In the genomic region with DNA sequence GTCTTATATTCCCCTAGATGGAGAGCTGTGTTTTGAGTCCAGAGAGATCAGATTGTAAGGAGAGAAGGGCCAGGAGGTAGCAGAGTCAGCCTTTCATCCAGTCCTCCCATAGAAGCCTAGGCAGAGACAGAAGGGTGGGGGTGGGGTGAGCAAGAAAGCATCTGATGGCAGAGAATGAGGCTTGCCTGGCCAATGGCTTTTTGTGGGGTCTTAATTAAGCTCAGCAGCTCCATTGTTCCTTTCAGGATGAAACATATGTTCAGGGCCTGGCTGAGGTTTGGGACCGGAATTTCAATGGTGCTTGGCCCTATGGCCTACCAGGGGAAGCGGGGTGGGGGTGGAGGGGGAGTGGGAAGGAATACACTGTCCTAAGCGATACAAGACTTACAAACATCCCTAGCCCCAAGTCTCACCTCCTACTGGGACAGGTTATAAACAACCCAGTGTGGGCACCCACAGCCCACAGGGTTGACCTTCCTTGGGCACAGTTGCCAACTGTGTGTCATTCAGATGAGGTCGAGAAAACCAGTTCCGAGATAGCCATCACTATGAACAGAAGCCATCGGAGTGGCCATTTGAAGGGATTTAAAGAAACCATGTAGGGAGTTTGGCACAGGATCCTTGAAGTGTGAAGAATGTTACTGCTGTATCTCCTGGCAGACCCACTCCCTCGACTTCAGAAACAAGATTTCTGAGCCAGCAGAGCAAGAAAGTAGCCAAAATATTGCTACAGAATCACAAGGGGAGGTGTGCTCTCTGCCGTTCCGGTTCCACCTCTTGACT, we compare ENCODE assay signal across 18 mouse cellular contexts. TPM values are rescaled to one million over a fixed set of nuclear protein-coding genes. Genes with fewer than 3 reads are reported as not detected.
A peak's percentile ranks its signal among the peaks of the same experiment; 100 is the strongest.
DNase-seq lines count a peak whose midpoint lies in the region; ATAC-seq and TF ChIP-seq lines count a peak whose summit lies in the region.
"Had no signal": no experiment of that assay in that cellular context is flagged by ENCODE, and none has a peak within 500 bp of the region (broad histone marks: within the 10 kb centered on the region; RNA-seq: fewer than 3 reads in every experiment).

No protein-coding gene starts in this region.

- H3K27me3 ChIP-seq in midbrain, embryonic 13.5 days = peaks cover 34% of the 10 kb centered on the region
- H3K27me3 ChIP-seq in midbrain, embryonic 14.5 days (ENCODE audit: control insufficient read depth, insufficient read depth, low read length) = peaks cover 13% of the 10 kb centered on the region; the same call in 1 of the 2 replicates
- peaks cover 7% of the 10 kb centered on the region; the same call in 1 of the 2 replicates for H3K27me3 ChIP-seq in forebrain, embryonic 13.5 days
- peaks cover 6% of the 10 kb centered on the region; the same call in 1 of the 2 replicates for H3K27me3 ChIP-seq in neural tube, embryonic 14.5 days (ENCODE audit: control insufficient read depth, insufficient read depth, low read length)
- H3K27me3 ChIP-seq in intestine, postnatal 0 days (replicated peaks; ENCODE audit: control insufficient read depth, insufficient read depth, low read length) = no peaks in the 10 kb centered on the region

- peak; percentile 28 for DNase-seq in embryo, embryonic 11 days
- no peak for DNase-seq in embryo, embryonic 9.5 days (ENCODE audit: extremely low spot score)
- DNase-seq in midbrain, embryonic 14.5 days = no peak
- no peak for DNase-seq in layer of hippocampus, adult 9-11 months
- DNase-seq: adrenal gland, adult 8-10 months; cerebellum, adult 11 months; lung, adult 2 months; lung, postnatal 36 days had no signal

- no peak overlapping the region for H3K27ac ChIP-seq in midbrain, embryonic 13.5 days
- H3K27ac ChIP-seq in midbrain, embryonic 14.5 days (replicated peaks; ENCODE audit: low read depth, low read length) = no peak overlapping the region
- H3K27ac ChIP-seq in forebrain, embryonic 13.5 days = peak overlapping the region; percentile 37; the same call in 1 of the 2 replicates
- H3K27ac ChIP-seq in neural tube, embryonic 14.5 days (ENCODE audit: low read depth, low read length) = 0 out of 2 replicates have a peak overlapping the region, but pooled peaks have one; percentile 16
- H3K27ac ChIP-seq in intestine, postnatal 0 days (ENCODE audit: low read depth, low read length) = no peak overlapping the region
- H3K27ac ChIP-seq: embryonic facial prominence, embryonic 15.5 days; intestine, embryonic 15.5 days; kidney, embryonic 15.5 days; limb, embryonic 10.5 days had no signal

- ATAC-seq in midbrain, embryonic 13.5 days = peak; percentile 4; the same call in 1 of the 2 replicates
- ATAC-seq in midbrain, embryonic 14.5 days (ENCODE audit: low FRiP score, low TSS enrichment) = no peak
- peak; percentile 36 for ATAC-seq in forebrain, embryonic 13.5 days
- ATAC-seq in neural tube, embryonic 14.5 days (ENCODE audit: low read depth) = no peak; the same call in 1 of the 2 replicates
- no peak for ATAC-seq in intestine, postnatal 0 days
- ATAC-seq: intestine, embryonic 15.5 days had no signal

- WGBS in midbrain, embryonic 13.5 days = 60% methylated on average over 9 of the region's 9 CpGs
- 53% methylated on average over 9 of the region's 9 CpGs for WGBS in midbrain, embryonic 14.5 days
- WGBS in forebrain, embryonic 13.5 days = 39% methylated on average over 9 of the region's 9 CpGs
- WGBS in neural tube, embryonic 14.5 days = 48% methylated on average over 9 of the region's 9 CpGs
- WGBS in intestine, postnatal 0 days = 71% methylated on average over 9 of the region's 9 CpGs

- no peaks in the 10 kb centered on the region for H3K9me3 ChIP-seq in midbrain, embryonic 13.5 days
- H3K9me3 ChIP-seq in midbrain, embryonic 14.5 days (ENCODE audit: control insufficient read depth, low read length) = no peaks in the 10 kb centered on the region
- no peaks in the 10 kb centered on the region for H3K9me3 ChIP-seq in forebrain, embryonic 13.5 days (replicated peaks)
- no peaks in the 10 kb centered on the region for H3K9me3 ChIP-seq in neural tube, embryonic 14.5 days (ENCODE audit: control insufficient read depth, low read length)
- no peaks in the 10 kb centered on the region for H3K9me3 ChIP-seq in intestine, postnatal 0 days (ENCODE audit: control insufficient read depth)
- H3K9me3 ChIP-seq: embryonic facial prominence, embryonic 15.5 days; heart, embryonic 12.5 days; intestine, embryonic 15.5 days; kidney, embryonic 15.5 days; limb, embryonic 10.5 days had no signal

- no peak for TF ChIP-seq CTCF in intestine, postnatal 0 days (IDR thresholded peaks at IDR 0.05; ENCODE audit: low read depth)

- no peaks in the 10 kb centered on the region for H3K36me3 ChIP-seq in midbrain, embryonic 13.5 days
- H3K36me3 ChIP-seq in midbrain, embryonic 14.5 days (ENCODE audit: control insufficient read depth, insufficient read depth, low read length) = no peaks in the 10 kb centered on the region
- H3K36me3 ChIP-seq in forebrain, embryonic 13.5 days (ENCODE audit: poor library complexity, severe bottlenecking) = no peaks in the 10 kb centered on the region
- no peaks in the 10 kb centered on the region for H3K36me3 ChIP-seq in neural tube, embryonic 14.5 days (ENCODE audit: control insufficient read depth, insufficient read depth, low read length)
- no peaks in the 10 kb centered on the region for H3K36me3 ChIP-seq in intestine, postnatal 0 days (ENCODE audit: control insufficient read depth, insufficient read depth)
- H3K36me3 ChIP-seq: embryonic facial prominence, embryonic 15.5 days; heart, embryonic 12.5 days; intestine, embryonic 15.5 days; kidney, embryonic 15.5 days; limb, embryonic 10.5 days had no signal

- no peak overlapping the region for H3K9ac ChIP-seq in midbrain, embryonic 13.5 days (replicated peaks)
- no peak overlapping the region for H3K9ac ChIP-seq in midbrain, embryonic 14.5 days (replicated peaks; ENCODE audit: low read length)
- no peak overlapping the region for H3K9ac ChIP-seq in forebrain, embryonic 13.5 days
- no peak overlapping the region for H3K9ac ChIP-seq in neural tube, embryonic 14.5 days (replicated peaks; ENCODE audit: low read depth, low read length)
- H3K9ac ChIP-seq in intestine, postnatal 0 days (ENCODE audit: low read depth, low read length) = no peak overlapping the region
- H3K9ac ChIP-seq: embryonic facial prominence, embryonic 15.5 days; heart, embryonic 12.5 days; intestine, embryonic 15.5 days; kidney, embryonic 15.5 days had no signal

- H3K4me2 ChIP-seq in midbrain, embryonic 13.5 days (replicated peaks) = no peak overlapping the region
- H3K4me2 ChIP-seq in midbrain, embryonic 14.5 days (ENCODE audit: low read length) = no peak overlapping the region
- H3K4me2 ChIP-seq in forebrain, embryonic 13.5 days = no peak overlapping the region
- no peak overlapping the region for H3K4me2 ChIP-seq in neural tube, embryonic 14.5 days (ENCODE audit: low read depth, low read length)
- no peak overlapping the region for H3K4me2 ChIP-seq in intestine, postnatal 0 days (replicated peaks; ENCODE audit: low read depth)
- H3K4me2 ChIP-seq: embryonic facial prominence, embryonic 15.5 days; heart, embryonic 12.5 days; intestine, embryonic 15.5 days; kidney, embryonic 15.5 days; liver, embryonic 11.5 days had no signal

- H3K4me1 ChIP-seq in midbrain, embryonic 13.5 days (replicated peaks) = peaks cover 23% of the 10 kb centered on the region
- H3K4me1 ChIP-seq in midbrain, embryonic 14.5 days (ENCODE audit: control insufficient read depth, insufficient read depth, low read length) = peaks cover 10% of the 10 kb centered on the region; the same call in 1 of the 2 replicates
- peaks cover 27% of the 10 kb centered on the region for H3K4me1 ChIP-seq in forebrain, embryonic 13.5 days
- peaks cover 12% of the 10 kb centered on the region; the same call in 1 of the 2 replicates for H3K4me1 ChIP-seq in neural tube, embryonic 14.5 days (ENCODE audit: control insufficient read depth, insufficient read depth, low read length)
- no peaks in the 10 kb centered on the region for H3K4me1 ChIP-seq in intestine, postnatal 0 days (replicated peaks; ENCODE audit: control insufficient read depth, insufficient read depth, low read length)

- H3K4me3 ChIP-seq in midbrain, embryonic 13.5 days (replicated peaks) = no peak overlapping the region
- H3K4me3 ChIP-seq in midbrain, embryonic 14.5 days (replicated peaks; ENCODE audit: low read depth, low read length) = no peak overlapping the region
- H3K4me3 ChIP-seq in forebrain, embryonic 13.5 days = no peak overlapping the region
- H3K4me3 ChIP-seq in neural tube, embryonic 14.5 days (ENCODE audit: low read depth, low read length) = no peak overlapping the region
- no peak overlapping the region for H3K4me3 ChIP-seq in intestine, postnatal 0 days (ENCODE audit: low read depth, low read length)
- H3K4me3 ChIP-seq: embryonic facial prominence, embryonic 15.5 days; heart, embryonic 12.5 days; intestine, embryonic 15.5 days; kidney, embryonic 15.5 days; limb, embryonic 10.5 days had no signal

RNA-seq across cellular contexts. Expression of a gene that starts 18.8 kb away (rescaled TPM):
- polyA plus RNA-seq in midbrain, embryonic 13.5 days (2015; fragmentation: Nextera tagmentation; extraction: Ambion mirVana) = 0.48 and 0.65 TPM in 2 replicates
- not detected in 2 replicates for polyA plus RNA-seq in midbrain, embryonic 14.5 days (2014; fragmentation: Nextera tagmentation; extraction: Ambion mirVana)
- 0.15 and 0.41 TPM in 2 replicates for polyA plus RNA-seq in forebrain, embryonic 13.5 days (2015; fragmentation: Nextera tagmentation; extraction: Ambion mirVana)
- 0.16 and 0.68 TPM in 2 replicates for polyA plus RNA-seq in neural tube, embryonic 14.5 days (2014; fragmentation: Nextera tagmentation; extraction: Ambion mirVana)
- 1.4 and 1.5 TPM in 2 replicates for polyA plus RNA-seq in intestine, postnatal 0 days (2015; fragmentation: Nextera tagmentation; extraction: Ambion mirVana)
- polyA plus RNA-seq: embryonic facial prominence, embryonic 15.5 days; heart, embryonic 12.5 days; kidney, embryonic 15.5 days; limb, embryonic 10.5 days; liver, embryonic 11.5 days; lung, adult 2 months had no signal

RNA-seq across cellular contexts. Expression of a gene that starts 29.7 kb away (rescaled TPM):
- polyA plus RNA-seq in midbrain, embryonic 13.5 days (2015; fragmentation: Nextera tagmentation; extraction: Ambion mirVana) = 110 and 118 TPM in 2 replicates
- polyA plus RNA-seq in midbrain, embryonic 14.5 days (2014; fragmentation: Nextera tagmentation; extraction: Ambion mirVana) = 48.3 and 107 TPM in 2 replicates
- 92.5 and 96.1 TPM in 2 replicates for polyA plus RNA-seq in forebrain, embryonic 13.5 days (2015; fragmentation: Nextera tagmentation; extraction: Ambion mirVana)
- polyA plus RNA-seq in neural tube, embryonic 14.5 days (2014; fragmentation: Nextera tagmentation; extraction: Ambion mirVana) = 32.5 and 44.7 TPM in 2 replicates
- 46.2 and 47.3 TPM in 2 replicates for polyA plus RNA-seq in intestine, postnatal 0 days (2015; fragmentation: Nextera tagmentation; extraction: Ambion mirVana)

Comparison
In these comparisons a context has a peak if more than half of its experiments do, and no peak if none do; other contexts are left out.
1. ATAC-seq: peak in midbrain, embryonic 13.5 days (single experiment) and forebrain, embryonic 13.5 days (single experiment); none in midbrain, embryonic 14.5 days (single experiment), neural tube, embryonic 14.5 days (single experiment) and intestine, postnatal 0 days (single experiment).
2. H3K27ac ChIP-seq: peak in forebrain, embryonic 13.5 days (single experiment) and neural tube, embryonic 14.5 days (single experiment); none in midbrain, embryonic 13.5 days (single experiment), midbrain, embryonic 14.5 days (single experiment) and intestine, postnatal 0 days (single experiment).